Mouse (Mus musculus) layer of hippocampus, adult 8-10 months (tissue): ENCODE results near the gene Plekhh3. TPM values are rescaled to one million over a fixed set of nuclear protein-coding genes. Genes with fewer than 3 reads are reported as not detected.
A peak's percentile ranks its signal among the peaks of the same experiment; 100 is the strongest.

ENCODE experiments used
- DNase-seq, 2 experiments: peaks; one replicate each; pipeline ENCODE4 v3.0.0; 2022; ENCODE audit warnings: low spot score in 2 of 2
- total RNA-seq, 4 experiments: library from RNA; stranded (reverse); gene quantifications; 2 replicates each; pipeline ENCODE4 v1.2.4; 2022

Gene Plekhh3
- total RNA-seq, result 10 to 100 TPM; 13.6 to 16.9 (median 15.6) TPM

DNA sequence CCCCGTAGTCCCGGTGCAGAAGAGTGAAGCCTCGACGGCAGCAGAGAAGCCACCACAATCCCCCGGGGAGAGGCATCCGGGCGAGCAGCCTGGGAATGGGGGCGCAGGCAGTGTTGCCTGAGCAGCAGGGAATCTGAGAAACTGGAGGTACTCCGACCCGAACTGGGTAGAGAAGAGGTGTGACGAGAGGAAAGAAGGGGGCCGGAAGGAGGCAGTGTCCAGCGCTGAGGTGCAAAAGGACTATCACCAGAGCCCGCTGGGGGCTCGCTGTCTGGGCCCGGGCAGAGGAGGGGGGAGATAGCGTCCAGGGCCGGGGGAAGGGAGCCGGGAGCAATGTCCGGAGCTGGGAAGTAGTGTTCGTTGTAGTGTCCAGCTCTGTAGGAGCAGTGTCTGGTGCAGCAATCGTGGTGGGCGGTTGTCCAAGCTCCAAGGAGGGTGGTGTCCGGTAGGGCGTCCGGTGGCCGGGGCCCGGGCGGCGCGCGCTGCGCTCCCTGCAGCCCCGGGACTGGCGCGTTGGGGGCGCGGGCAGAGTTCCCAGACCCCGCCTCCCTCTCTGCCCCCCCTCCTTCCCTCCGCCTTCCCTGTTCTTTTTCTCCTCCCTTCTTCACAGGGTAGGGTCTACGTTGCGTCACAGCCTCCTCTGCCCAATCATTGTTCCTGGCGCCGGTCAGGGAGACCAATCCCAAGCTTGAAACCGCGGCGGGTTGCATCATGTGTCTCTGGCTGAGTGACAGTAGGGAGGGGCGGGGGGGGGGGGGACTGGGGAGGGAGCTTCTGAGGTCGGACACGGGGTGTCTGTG, at the start of gene Plekhh3:
TSS of gene Plekhh3 (minus strand) at position 541 of the 800 bp plus-strand sequence.
- peak; percentile 94 to 98 for DNase-seq

DNA sequence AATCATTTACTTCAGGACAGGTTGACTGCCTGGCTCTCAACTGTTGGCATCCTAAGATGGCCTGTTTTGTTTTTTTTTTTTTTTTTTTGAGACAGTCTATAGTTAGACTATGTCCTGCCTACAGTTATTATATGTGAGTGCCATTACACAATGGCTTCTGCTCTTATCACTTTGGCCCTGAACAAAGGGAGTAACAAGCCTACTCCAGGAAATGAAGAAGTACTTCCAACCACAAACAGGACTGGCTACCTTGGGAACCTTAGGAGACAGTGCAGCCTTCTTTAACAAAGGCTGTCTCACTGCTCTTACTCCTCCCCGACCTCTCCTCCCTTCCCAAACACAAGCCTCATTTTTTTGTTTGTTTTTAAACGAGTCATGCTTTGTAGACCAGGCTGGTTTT, 49.7 kb upstream of the Plekhh3 start:
- DNase-seq, result no peak

DNA sequence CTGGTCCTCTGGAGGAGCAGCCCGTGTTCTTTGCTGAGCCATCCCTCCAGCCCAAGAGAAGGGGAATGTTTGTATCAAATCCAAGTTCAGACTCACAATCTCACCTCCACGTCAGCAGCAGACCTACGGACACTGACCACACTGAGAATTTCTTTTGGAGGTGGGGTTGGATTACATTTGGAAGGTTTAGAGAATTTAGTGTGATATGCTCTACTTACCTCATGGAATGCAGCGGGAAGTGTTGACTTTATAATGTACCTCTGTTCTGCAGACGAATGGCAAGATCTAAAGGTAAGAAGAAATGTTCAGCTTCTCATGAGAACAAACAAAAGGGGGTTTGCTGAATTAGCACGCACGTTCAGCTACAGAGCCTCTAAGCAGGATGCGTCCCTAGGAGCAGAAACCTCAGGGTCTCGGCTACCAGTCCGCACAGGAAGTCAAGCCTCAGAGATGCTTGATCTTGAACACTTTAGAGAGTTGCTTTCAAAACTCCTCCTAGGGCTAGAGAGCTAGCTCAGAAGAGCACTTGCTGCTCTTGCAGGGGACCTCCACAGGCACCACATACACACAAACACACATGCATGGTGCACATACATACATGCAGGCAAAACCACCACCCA, 47.4 kb upstream of the Plekhh3 start:
- DNase-seq, result no peak

GRCm38 (mm10) chr11:101216936-101217335, 45.8 kb upstream of the Plekhh3 start:
- DNase-seq, result no peak

GRCm38 (mm10) chr11:101211970-101212369, 40.8 kb upstream of the Plekhh3 start:
- DNase-seq, result no peak

DNA sequence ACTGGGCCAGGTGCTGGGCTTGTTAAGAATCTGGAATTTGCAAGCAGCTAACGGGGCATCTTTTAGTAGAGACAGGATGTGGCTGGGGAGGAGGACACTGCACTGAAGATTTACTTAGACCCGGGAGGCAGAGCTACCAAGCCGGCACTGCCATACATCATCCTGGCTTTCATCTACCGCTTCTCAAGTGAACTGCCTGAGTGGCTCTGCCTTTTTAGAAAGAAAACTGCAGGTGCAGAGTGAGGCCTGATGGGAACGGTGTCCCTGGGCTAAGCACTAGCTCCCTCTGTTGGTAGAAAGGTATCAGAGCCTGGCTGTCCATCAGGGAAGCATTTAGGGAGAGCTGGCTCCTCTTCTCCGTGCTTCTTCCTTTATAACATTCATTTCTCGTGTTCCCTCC, 29.8 kb upstream of the Plekhh3 start:
- DNase-seq, result no peak

DNA sequence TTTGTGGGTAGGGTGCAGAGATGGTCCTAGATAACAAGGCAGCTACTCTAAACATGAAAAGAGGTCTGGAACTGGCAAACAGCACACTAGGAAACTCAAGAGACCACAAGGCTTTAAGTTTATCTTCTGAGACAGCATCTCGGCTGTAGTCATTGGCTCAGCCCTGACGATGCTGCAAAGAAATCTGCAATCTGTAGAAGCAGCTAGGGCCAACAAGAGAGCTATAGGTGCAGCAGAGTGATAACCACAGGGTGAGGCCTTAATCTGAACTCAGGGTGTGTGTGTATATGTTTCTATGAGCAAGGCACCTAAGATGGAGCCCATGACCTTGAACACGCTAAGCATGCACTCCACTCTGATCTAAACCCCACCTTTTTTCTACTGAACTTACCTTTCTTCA, 28.4 kb upstream of the Plekhh3 start:
- no peak for DNase-seq

DNA sequence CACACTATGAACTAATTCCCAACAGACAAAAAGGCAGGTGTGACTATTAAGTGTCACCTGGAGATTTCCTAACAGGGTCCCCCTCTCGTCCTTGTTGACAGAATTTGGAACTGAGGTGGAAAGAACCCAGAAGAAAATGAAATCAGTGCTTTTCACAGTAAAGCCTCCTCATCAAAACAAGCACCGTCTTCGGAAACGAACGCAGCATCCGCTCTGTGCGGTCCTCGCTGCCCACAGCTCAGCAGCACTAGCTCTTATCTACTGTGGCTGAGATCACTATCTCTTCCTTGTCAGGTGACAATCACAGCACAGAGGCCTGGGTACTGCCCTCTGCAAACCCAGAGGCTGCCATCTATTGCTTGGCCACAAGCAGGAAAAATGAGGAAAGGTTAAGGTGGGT, 25.0 kb upstream of the Plekhh3 start:
- no peak for DNase-seq

- DNase-seq, result no peak
Observed at GRCm38 (mm10) chr11:101195571-101195970, 24.4 kb upstream of the Plekhh3 start.

DNA sequence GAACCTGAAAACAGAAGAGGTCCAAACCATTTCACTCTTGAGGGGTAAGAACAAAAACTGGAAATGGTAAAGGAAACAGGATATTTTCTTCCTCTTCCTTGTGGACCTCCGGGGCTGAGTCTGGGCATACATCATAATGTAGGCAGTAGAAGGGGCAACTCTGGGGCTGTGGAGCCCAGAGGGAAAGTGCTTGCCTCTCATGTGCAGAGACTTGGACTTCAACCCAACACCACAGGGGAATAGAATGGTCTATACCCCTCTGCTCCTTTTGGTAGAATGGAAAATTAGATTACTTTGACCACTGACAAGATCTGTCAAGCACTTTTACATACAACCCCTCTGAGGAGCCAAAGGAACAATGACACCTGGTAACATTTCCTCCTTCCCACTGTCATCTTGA, 23.9 kb upstream of the Plekhh3 start:
- DNase-seq, result no peak

DNA sequence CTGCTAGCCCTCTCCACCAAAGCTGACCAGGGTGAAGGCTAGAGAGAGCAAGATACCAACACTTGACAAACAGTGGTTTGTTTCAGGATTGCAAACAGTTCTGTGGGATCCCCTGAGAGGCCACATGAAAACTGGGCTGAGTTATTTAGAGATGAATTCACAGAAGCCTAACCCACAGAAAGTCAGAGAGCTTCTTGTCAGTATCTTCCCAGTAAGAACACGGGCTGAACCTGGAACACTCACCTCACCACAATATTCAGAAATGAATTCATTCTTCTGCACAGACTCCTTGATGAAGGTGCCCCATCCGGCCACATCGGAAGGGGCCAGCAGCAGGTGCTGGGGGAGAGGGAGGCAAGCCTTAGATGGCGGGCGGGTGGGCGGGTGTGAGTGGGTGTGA, 23.5 kb upstream of the Plekhh3 start:
- no peak for DNase-seq

GRCm38 (mm10) chr11:101194137-101194536, 23.0 kb upstream of the Plekhh3 start:
- DNase-seq, result no peak

DNA sequence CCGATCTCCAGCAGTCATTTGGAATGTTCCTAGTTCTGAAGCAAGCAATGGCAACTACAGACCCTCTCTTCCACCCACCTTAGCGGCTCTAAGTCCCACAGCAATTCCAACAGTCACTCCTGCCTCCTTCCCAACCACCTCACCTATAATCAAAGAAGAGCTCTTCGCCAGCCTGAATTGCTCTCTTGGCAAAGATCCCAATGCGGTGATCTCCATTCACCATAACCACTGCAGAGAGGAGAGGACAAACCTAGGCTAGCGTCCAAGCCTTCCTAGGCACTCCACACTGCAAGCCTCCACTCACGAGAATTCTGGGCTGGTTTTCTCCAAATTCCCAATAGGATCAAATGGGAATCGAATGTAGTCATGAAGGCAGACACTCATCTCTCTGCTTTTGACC, 21.9 kb upstream of the Plekhh3 start:
- DNase-seq, result no peak

DNA sequence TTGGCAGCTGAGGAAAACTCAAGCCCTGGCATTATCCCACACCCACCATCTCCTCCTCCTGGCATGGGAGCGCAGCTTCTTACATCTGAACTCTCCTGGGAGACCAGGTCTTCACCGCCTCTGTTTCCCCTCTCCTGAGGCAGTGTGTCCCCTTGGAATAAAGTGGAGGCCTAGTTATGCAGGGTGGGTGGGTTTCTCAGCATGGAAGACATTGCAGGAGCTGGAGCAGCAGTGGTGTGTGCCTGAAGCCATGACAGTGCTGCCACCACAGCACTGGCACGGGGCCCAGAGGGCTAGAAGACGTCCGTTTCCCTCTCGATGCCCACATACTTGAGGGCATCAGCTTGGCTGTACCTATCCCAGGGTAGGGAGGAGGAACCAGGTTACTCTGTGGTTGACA, 21.5 kb upstream of the Plekhh3 start:
- DNase-seq, result no peak

- no peak for DNase-seq
Observed at GRCm38 (mm10) chr11:101191919-101192470, 20.8 kb upstream of the Plekhh3 start.

DNA sequence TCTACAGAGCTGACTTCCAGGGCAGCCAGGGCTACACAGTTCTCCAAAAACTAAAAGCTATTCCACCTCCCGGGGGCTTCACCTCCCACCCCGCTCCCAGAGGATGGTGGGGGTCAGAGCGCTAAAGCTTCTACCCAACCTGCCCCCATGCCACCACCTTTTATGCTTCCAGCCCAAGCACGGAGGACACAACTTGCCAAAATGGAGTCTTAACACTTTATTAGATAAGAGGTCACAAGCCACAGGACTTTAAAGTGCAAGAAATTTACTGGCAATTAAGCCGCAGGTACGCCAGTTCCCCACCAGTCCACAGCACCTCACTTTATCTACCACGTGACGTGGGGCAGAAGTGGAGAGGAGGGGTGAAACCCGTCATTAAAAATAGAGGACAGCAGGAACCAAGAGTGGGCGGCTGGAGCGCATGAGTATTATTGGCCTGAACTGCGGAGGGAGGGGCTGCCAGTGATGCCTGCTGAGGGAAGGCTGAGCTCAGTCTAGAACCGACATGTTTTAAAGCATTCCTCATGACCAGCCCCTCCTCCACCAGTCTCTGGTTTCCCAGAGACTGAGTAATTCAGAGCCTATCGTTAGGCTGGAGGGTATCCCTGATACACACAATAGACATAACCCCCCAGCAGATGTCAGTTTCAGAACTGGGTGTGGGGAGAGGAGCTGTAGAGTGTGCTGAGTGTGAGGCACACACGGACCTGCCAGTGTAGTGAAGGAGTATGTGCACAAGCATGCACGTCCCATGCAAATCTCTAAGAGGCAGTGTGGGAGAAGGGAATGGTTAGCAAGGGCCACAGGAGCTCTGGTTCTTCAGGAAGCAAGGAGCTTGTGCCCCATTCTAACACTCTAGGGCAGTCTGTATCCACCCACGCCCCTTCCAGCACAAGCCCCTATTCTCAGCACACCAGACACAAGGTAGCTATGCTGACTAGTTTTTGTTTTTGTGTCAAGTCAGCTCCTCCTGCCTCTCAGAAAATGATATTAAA, 20.1 kb upstream of the Plekhh3 start:
- DNase-seq, result peak in 1 of 2 experiments; percentile 38

- no peak for DNase-seq
Observed at GRCm38 (mm10) chr11:101190181-101190912, 19.2 kb upstream of the Plekhh3 start.

GRCm38 (mm10) chr11:101189495-101190180, 18.5 kb upstream of the Plekhh3 start:
- peak; percentile 56 to 83 for DNase-seq

- no peak for DNase-seq
Observed at GRCm38 (mm10) chr11:101188166-101188805, 17.1 kb upstream of the Plekhh3 start.

- no peak for DNase-seq
Observed at GRCm38 (mm10) chr11:101187541-101187940, 16.4 kb upstream of the Plekhh3 start.
